Mouse (Mus musculus): ENCODE measurements around the gene Rab19. TPM values are rescaled to one million over a fixed set of nuclear protein-coding genes. Genes with fewer than 3 reads are reported as not detected.
"Not testable (repeated sequence)": the region's sequence is repeated elsewhere in the genome, so short reads cannot be mapped to it uniquely, and the experiment has no call there.

Rab19 gene
- polyA plus RNA-seq, 1 experiment = not detected

DNA sequence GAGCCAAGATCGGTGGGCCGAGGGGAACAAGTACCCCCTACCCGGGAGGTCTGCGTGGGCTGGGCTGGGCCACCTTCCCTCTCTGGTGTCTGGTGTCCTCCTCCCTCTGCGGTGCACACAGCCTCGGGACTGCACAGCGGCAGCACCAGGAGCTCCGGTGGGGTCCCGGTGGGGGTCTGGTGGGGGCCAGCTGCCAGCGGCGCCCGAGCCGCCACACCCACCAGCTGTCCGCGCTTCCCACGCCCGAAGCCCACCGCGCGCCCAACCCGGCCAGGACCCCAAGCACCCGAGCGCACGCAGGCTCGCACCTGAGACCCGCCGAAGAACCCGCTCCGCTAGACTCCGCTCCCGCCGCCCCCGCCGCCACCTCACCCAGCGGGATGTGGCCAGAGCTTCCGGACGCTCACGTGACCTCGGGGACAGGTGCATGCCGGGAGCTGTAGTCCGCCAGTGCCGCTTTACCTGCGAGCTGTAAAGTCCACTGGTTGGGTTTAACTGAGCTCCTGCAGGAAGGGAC, 3.6 kb upstream of the Rab19 start, which contains the start of gene Slc37a3:
Gene Slc37a3, minus strand, starts transcription at position 365 of the 517 bp plus-strand sequence.
- Histone ChIP-seq H3K27ac (ENCODE audit: insufficient read depth, low read depth, low read length) (no peak within 1 kb of the TSS), H3K4me3 (ENCODE audit: insufficient read depth, low read depth, low read length) (peak within 1 kb of the TSS; percentile 84), H3K4me1 (ENCODE audit: control insufficient read depth, insufficient read depth, low read length) (peaks cover 3% of the 10 kb centered on the region; the same call in 1 of the 2 replicates)
- no peak for TF ChIP-seq CTCF (IDR thresholded peaks at IDR 0.05; ENCODE audit: insufficient read depth, low read depth, low read length)
- TF ChIP-seq POLR2A (IDR thresholded peaks at IDR 0.05; ENCODE audit: insufficient read depth, low read depth, low read length) = peak; percentile 37; the same call in 1 of the 2 replicates
- 0% methylated on average over 43 of the region's 43 CpGs for WGBS

DNA sequence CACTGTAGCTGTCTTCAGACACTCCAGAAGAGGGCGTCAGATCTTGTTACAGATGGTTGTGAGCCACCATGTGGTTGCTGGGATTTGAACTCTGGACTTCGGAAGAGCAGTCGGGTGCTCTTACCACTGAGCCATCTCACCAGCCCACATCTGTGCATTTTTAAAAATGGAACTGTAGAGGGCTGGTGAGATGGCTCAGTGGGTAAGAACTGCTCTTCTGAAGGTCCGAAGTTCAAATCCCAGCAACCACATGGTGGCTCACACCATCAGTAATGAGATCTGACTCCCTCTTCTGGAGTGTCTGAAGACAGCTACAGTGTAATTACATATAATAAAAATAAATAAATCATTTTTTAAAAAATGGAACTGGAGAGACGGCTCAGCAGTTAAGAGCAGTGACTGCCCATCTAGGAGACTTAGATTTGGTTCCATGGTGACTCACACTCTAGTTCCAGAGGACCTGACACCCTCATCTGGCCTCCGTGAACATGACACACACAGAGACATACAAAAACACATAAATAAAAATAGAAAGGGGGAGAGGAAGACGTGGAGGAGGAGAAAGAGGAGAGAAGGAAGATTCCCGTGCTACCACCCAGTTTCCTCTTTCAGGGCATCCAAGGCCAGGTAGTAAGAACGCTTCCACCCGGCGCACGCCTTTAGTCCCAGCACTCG, 2.7 kb upstream of the Rab19 start:
- 71% methylated on average over 13 of the region's 13 CpGs for WGBS
- H3K27ac ChIP-seq (ENCODE audit: insufficient read depth, low read depth, low read length) = not testable (repeated sequence)

DNA sequence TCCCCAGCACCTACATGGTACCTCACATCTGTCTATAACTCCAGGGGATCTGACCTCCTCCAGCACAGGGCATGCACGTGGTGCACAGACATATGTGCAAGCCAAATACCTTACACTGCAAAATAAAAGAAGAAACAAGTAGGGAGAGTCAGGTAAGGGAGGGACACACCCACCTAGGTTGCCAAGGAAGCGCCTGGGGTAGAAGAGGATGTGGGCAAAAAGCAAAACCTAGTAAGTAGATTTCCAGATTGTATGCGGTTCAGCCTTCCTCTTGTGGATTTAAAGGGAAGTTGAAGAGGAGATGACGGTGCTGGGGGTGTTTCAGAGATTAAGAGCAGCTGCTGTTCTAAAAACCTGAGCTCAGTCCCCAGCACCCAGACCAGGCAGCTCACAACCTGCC, 1.8 kb upstream of the Rab19 start:
- peaks cover 3% of the 10 kb centered on the region; the same call in 1 of the 2 replicates for H3K4me1 ChIP-seq (ENCODE audit: control insufficient read depth, insufficient read depth, low read length)
- 78% methylated on average over 4 of the region's 4 CpGs for WGBS
- TF ChIP-seq POLR2A (IDR thresholded peaks at IDR 0.05; ENCODE audit: insufficient read depth, low read depth, low read length) (no peak), CTCF (IDR thresholded peaks at IDR 0.05; ENCODE audit: insufficient read depth, low read depth, low read length) (no peak)
- H3K27ac ChIP-seq (ENCODE audit: insufficient read depth, low read depth, low read length) = no peak overlapping the region
- no peak overlapping the region for H3K4me3 ChIP-seq (ENCODE audit: insufficient read depth, low read depth, low read length)

More for the DNA sequence above, 2.7 kb upstream of the Rab19 start:
- not testable (repeated sequence) for H3K4me1 ChIP-seq (ENCODE audit: control insufficient read depth, insufficient read depth, low read length); H3K4me3 ChIP-seq (ENCODE audit: insufficient read depth, low read depth, low read length)

DNA sequence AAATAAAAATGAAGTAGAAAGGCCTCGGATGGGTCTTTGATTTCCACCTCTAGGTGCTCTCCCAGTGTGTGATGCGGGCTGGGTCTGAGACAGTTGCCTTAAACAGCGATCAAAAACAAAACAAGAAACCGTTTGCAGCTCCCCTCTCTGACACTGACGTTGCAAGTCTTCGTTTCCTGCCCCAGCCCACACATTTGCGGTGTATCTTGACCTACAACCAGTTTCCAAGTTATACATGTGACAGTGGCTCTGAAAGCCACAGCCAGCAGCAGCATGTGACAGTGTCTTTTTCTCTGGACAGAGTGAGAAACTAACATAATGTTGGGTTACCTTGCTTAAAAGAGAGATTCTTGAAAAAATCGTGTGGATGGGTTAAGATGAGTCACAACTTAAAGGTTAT, 1.2 kb upstream of the Rab19 start:
- peaks cover 3% of the 10 kb centered on the region; the same call in 1 of the 2 replicates for H3K4me1 ChIP-seq (ENCODE audit: control insufficient read depth, insufficient read depth, low read length)
- no peak overlapping the region for H3K4me3 ChIP-seq (ENCODE audit: insufficient read depth, low read depth, low read length)
- no peak for TF ChIP-seq CTCF (IDR thresholded peaks at IDR 0.05; ENCODE audit: insufficient read depth, low read depth, low read length)
- no peak for TF ChIP-seq POLR2A (IDR thresholded peaks at IDR 0.05; ENCODE audit: insufficient read depth, low read depth, low read length)
- 78% methylated on average over 8 of the region's 8 CpGs for WGBS
- H3K27ac ChIP-seq (ENCODE audit: insufficient read depth, low read depth, low read length) = no peak overlapping the region

- no peak for TF ChIP-seq CTCF (IDR thresholded peaks at IDR 0.05; ENCODE audit: insufficient read depth, low read depth, low read length)
- no peak for TF ChIP-seq POLR2A (IDR thresholded peaks at IDR 0.05; ENCODE audit: insufficient read depth, low read depth, low read length)
- no peak overlapping the region for H3K27ac ChIP-seq (ENCODE audit: insufficient read depth, low read depth, low read length)
- no peak overlapping the region for H3K4me3 ChIP-seq (ENCODE audit: insufficient read depth, low read depth, low read length)
- 92% methylated on average over 3 of the region's 3 CpGs for WGBS
- peaks cover 3% of the 10 kb centered on the region; the same call in 1 of the 2 replicates for H3K4me1 ChIP-seq (ENCODE audit: control insufficient read depth, insufficient read depth, low read length)
Measured at GRCm38 (mm10) chr6:39380276-39380675, 699 bp upstream of the Rab19 start.

DNA sequence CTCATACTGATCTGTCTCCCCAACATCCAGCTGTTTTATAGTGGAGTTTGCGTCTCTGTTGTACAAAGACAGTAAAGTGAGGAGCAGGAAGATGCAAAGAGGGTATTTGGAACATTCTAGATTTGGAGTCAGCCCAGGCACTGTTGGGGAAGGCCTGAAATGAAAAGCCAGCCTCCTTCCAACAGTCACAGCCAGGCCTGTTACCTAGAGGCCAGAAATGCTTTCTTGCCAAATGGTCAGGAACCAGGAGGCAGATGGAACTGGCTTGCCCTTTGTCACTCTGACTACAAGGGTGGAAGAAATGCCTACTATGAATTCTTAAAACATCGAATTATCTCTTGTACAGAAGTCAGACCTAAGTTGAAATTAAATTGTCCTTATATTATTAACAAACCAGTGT, 9.0 kb downstream of the Rab19 start:
- Histone ChIP-seq H3K4me3 (ENCODE audit: insufficient read depth, low read depth, low read length) (no peak overlapping the region), H3K27ac (ENCODE audit: insufficient read depth, low read depth, low read length) (no peak overlapping the region), H3K4me1 (ENCODE audit: control insufficient read depth, insufficient read depth, low read length) (no peaks in the 10 kb centered on the region)
- TF ChIP-seq CTCF (IDR thresholded peaks at IDR 0.05; ENCODE audit: insufficient read depth, low read depth, low read length) (no peak), POLR2A (IDR thresholded peaks at IDR 0.05; ENCODE audit: insufficient read depth, low read depth, low read length) (no peak)
- WGBS = 92% methylated on average over 2 of the region's 2 CpGs

- no peak for TF ChIP-seq POLR2A (IDR thresholded peaks at IDR 0.05; ENCODE audit: insufficient read depth, low read depth, low read length)
- no peak for TF ChIP-seq CTCF (IDR thresholded peaks at IDR 0.05; ENCODE audit: insufficient read depth, low read depth, low read length)
- Histone ChIP-seq H3K4me1 (ENCODE audit: control insufficient read depth, insufficient read depth, low read length) (peaks cover 3% of the 10 kb centered on the region; the same call in 1 of the 2 replicates), H3K4me3 (ENCODE audit: insufficient read depth, low read depth, low read length) (no peak overlapping the region), H3K27ac (ENCODE audit: insufficient read depth, low read depth, low read length) (no peak overlapping the region)
- WGBS = 32% methylated on average over 4 of the region's 4 CpGs
Measured at GRCm38 (mm10) chr6:39395471-39395870, 14.5 kb downstream of the Rab19 start.

DNA sequence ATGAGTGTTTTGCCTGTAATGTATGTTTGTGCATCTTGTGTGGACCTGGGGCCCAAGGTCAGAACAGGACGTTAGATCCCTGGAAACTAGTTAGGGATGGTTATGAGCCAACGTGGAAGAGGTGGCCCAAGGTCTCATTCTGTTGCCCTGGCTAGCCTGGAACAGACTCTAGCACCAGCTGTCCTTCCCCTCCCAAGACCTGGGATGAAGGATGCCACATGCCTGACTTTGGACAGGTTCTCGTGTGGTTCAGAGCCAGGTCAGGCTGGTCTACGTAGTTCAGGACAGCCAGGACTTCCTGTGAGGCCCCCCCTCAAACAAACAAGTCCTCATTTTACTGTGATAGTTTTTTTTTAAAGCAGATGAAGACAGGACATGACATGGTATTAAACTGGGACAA, 14.9 kb downstream of the Rab19 start:
- peaks cover 3% of the 10 kb centered on the region; the same call in 1 of the 2 replicates for H3K4me1 ChIP-seq (ENCODE audit: control insufficient read depth, insufficient read depth, low read length)
- no peak overlapping the region for H3K27ac ChIP-seq (ENCODE audit: insufficient read depth, low read depth, low read length)
- H3K4me3 ChIP-seq (ENCODE audit: insufficient read depth, low read depth, low read length) = no peak overlapping the region
- no peak for TF ChIP-seq CTCF (IDR thresholded peaks at IDR 0.05; ENCODE audit: insufficient read depth, low read depth, low read length)
- TF ChIP-seq POLR2A (IDR thresholded peaks at IDR 0.05; ENCODE audit: insufficient read depth, low read depth, low read length) = no peak
- 83% methylated on average over 4 of the region's 4 CpGs for WGBS

DNA sequence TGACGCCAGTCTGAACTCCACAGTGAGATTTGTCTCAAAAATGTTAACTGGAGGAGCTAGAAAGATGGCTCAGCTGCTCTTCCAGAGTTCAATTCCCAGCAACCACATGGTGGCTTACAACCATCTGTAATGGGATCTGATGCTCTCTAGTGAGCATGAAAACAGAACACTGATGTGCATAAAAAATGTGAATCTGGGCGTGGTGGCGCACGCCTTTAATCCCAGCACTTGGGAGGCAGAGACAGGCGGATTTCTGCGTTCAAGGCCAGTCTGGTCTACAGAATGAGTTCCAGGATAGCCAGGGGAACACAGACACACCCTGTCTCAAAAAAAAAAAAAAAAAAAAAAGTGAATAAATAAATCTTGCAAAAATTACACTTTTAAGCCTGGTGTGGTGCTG, 16.1 kb downstream of the Rab19 start:
- TF ChIP-seq POLR2A (IDR thresholded peaks at IDR 0.05; ENCODE audit: insufficient read depth, low read depth, low read length) (no peak), CTCF (IDR thresholded peaks at IDR 0.05; ENCODE audit: insufficient read depth, low read depth, low read length) (no peak)
- H3K4me1 ChIP-seq (ENCODE audit: control insufficient read depth, insufficient read depth, low read length) = peaks cover 3% of the 10 kb centered on the region; the same call in 1 of the 2 replicates
- no peak overlapping the region for H3K4me3 ChIP-seq (ENCODE audit: insufficient read depth, low read depth, low read length)
- WGBS = 97% methylated on average over 6 of the region's 6 CpGs
- H3K27ac ChIP-seq (ENCODE audit: insufficient read depth, low read depth, low read length) = no peak overlapping the region
